Mouse (Mus musculus) left cerebral cortex, adult 6 months (tissue): Measurements from ENCODE around the gene Eif3g. TPM values are rescaled to one million over a fixed set of nuclear protein-coding genes. Genes with fewer than 3 reads are reported as not detected.

Experiments
- long read RNA-seq, 2 experiments: library from polyadenylated mRNA; unstranded; transcript quantifications; one replicate each; pipeline ENCODE4 v2.0.0; 2019 to 2020
- polyA plus RNA-seq: library from polyadenylated mRNA; unstranded; fragments of <200 nt; fragmentation: Nextera tagmentation; gene quantifications from 2 replicates; pipeline ENCODE4 v1.2.3, GENCODE M21; 2021

Eif3g gene
- polyA plus RNA-seq = 173 and 203 TPM in 2 replicates
- long read RNA-seq, experiment 1, transcript Eif3g-201 (11 exons, 1,101 nt) = major isoform, 132 of 145 reads
- long read RNA-seq, experiment 1, partial matches to known transcripts = 3 of 145 reads
- long read RNA-seq, experiment 1, other reads (novel, unspliced or antisense) = 10 of 145 reads
- long read RNA-seq, experiment 2, transcript Eif3g-201 (11 exons, 1,101 nt) = major isoform, 160 of 183 reads
- long read RNA-seq, experiment 2, partial matches to known transcripts = 19 of 183 reads
- long read RNA-seq, experiment 2, other reads (novel, unspliced or antisense) = 4 of 183 reads

GRCm38 (mm10) chr9:20898511-20899073 lies at the start of gene Eif3g:
Gene Eif3g, minus strand, starts transcription at chr9:20898623.

GRCm38 (mm10) chr9:20887704-20888385 lies 10.6 kb downstream of the Eif3g start, which contains the start of gene Ppan:
Gene Ppan, plus strand, starts transcription at chr9:20888175.

DNA sequence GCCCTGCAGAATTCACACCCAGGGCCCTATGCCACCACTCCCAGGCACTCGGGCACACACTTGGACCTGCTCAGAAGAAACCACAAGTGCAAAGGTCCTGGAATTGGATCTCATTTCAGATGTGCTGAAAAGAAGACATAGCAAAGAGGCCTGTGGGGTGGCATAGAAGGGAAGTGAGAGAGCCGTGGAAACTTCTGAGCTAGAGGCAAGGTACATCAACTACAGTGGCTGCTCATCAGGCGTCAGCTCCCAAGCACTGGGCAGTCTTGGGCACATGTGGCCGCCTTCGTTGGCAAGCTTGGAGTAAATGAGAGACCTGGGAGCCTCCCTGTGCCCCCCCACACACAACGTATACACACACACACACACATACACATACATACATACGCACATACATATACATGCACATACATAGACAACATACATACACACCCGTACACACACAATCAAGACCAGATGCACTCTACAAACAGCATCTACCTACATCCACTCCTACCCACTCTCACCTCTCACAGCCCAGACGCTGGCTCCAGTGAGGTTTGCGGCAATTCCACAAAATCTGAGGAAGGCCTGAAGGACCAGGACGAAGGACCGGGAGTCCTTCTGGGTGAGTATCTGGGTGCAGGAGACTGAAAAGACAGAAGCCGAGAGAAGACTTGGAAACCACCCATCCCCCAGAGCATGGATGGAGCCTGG lies 19.2 kb downstream of the Eif3g start, which contains the start of gene Angptl6:
Gene Angptl6 (minus strand): TSS at position 631 of the 696 bp plus-strand sequence.

DNA sequence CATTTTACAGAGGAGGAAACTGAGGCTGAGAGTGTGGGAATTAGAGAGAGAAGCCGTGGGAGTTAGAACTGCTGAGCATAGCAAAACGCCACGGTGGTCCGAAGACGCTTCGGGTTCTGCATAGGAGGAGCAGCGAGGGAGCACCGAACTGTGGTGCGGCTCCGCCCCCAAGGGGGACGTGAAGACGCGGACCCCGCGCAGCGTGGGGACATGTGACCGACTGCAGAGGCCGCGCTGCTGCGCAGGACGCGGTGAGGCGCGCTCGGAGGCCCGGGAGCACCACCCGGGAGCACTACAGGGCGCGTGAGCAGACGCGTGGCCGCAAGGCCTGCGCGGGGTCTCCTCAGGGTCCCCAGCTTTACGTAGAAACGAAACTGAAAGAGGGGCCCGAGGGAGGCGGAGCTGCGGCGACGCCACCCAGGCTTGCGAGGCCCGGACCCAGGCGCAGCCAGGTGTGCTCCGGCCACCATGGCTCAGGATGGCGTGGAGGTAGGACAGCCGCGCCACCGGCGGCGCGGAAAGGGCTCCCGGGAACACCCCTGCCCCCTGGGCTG lies 29.9 kb downstream of the Eif3g start, which contains the start of gene A230050P20Rik:
Gene A230050P20Rik (plus strand): TSS at position 195 of the 554 bp plus-strand sequence.

Other genes starting within 250 kb of the Eif3g start
- 57.8 and 76.3 TPM in 2 replicates for gene Pin1, start 246.5 kb downstream of the Eif3g start, polyA plus RNA-seq
- 75.4 and 151 TPM in 2 replicates for gene Olfm2, start 152.3 kb downstream of the Eif3g start, polyA plus RNA-seq
- 0.04 TPM in 1 of 2 replicates, not detected in the other for gene Col5a3, start 83.6 kb downstream of the Eif3g start, polyA plus RNA-seq
- not detected in 2 replicates for gene Rdh8, start 80.1 kb downstream of the Eif3g start, polyA plus RNA-seq
- 31.5 and 53.5 TPM in 2 replicates for gene A230050P20Rik, start 30.0 kb downstream of the Eif3g start, polyA plus RNA-seq
- gene Angptl6, start 18.9 kb downstream of the Eif3g start, polyA plus RNA-seq = 18.3 and 24.4 TPM in 2 replicates
- 10.1 and 15.6 TPM in 2 replicates for gene Ppan, start 10.4 kb downstream of the Eif3g start, polyA plus RNA-seq
- 9.2 TPM in 2 replicates for gene Dnmt1, start 61.3 kb upstream of the Eif3g start, polyA plus RNA-seq
- 1.8 and 2.1 TPM in 2 replicates for gene S1pr2, start 78.2 kb upstream of the Eif3g start, polyA plus RNA-seq
- gene Mrpl4, start 104.1 kb upstream of the Eif3g start, polyA plus RNA-seq = 126 and 147 TPM in 2 replicates
- gene Icam1, start 117.4 kb upstream of the Eif3g start, polyA plus RNA-seq = 1.4 and 1.5 TPM in 2 replicates
- gene Icam4, start 130.8 kb upstream of the Eif3g start, polyA plus RNA-seq = 3.2 and 3.8 TPM in 2 replicates
- gene Icam5, start 133.4 kb upstream of the Eif3g start, polyA plus RNA-seq = 68.4 and 74.1 TPM in 2 replicates
- not detected in 2 replicates for gene Zglp1, start 168.5 kb upstream of the Eif3g start, polyA plus RNA-seq
- gene Gm49373, start 174.5 kb upstream of the Eif3g start, polyA plus RNA-seq = 0.46 and 0.58 TPM in 2 replicates
- gene Fdx1l, start 175.0 kb upstream of the Eif3g start, polyA plus RNA-seq = 212 and 230 TPM in 2 replicates
- 5.8 and 7.4 TPM in 2 replicates for gene Gm38431, start 193.4 kb upstream of the Eif3g start, polyA plus RNA-seq
- gene Raver1, start 193.4 kb upstream of the Eif3g start, polyA plus RNA-seq = 4.0 and 8.1 TPM in 2 replicates
- 2.4 and 2.9 TPM in 2 replicates for gene Tyk2, start 232.6 kb upstream of the Eif3g start, polyA plus RNA-seq